Mouse (Mus musculus): ENCODE results near the gene Plch2.

Gene Plch2

GRCm38 (mm10) chr4:154983767-154984166, 72.8 kb downstream of the Plch2 start:
- no peak for DNase-seq

GRCm38 (mm10) chr4:154982247-154983120, 74.1 kb downstream of the Plch2 start:
- no peak for DNase-seq

- peak; percentile 81 for DNase-seq
Measured at GRCm38 (mm10) chr4:154981530-154981929, 75.1 kb downstream of the Plch2 start.

- no peak for DNase-seq
Measured at GRCm38 (mm10) chr4:154981076-154981475, 75.5 kb downstream of the Plch2 start.

DNA sequence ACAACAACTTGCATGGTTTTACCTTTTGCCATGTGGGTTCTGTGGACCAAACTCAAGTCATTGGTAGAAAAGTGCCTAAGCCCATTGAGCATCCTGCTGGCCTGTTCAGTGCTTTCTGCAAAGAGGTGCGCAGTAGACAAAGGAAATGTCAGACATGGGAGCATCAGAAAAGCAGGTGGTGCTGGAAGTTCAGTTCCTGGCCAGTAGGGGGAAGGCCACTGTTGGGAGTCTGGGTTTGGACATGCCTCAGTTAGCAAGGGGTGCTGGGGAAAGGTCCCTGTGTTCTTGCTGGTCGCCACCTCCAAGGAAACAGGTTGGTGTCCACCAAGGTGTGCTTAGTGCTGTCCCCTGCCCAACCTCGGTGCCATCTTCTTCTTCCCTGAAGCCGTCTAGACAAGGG, 76.5 kb downstream of the Plch2 start:
- no peak for DNase-seq

- no peak for DNase-seq
Measured at GRCm38 (mm10) chr4:154974163-154974611, 82.4 kb downstream of the Plch2 start.

- no peak for DNase-seq
Measured at GRCm38 (mm10) chr4:154972546-154972945, 84.0 kb downstream of the Plch2 start.

- peak; percentile 85 for DNase-seq
Measured at GRCm38 (mm10) chr4:154967173-154967572, 89.4 kb downstream of the Plch2 start.

GRCm38 (mm10) chr4:154965856-154966255, 90.7 kb downstream of the Plch2 start:
- no peak for DNase-seq

- DNase-seq: no peak
Measured at GRCm38 (mm10) chr4:154964581-154965235, 91.9 kb downstream of the Plch2 start.

GRCm38 (mm10) chr4:154963901-154964580, 92.5 kb downstream of the Plch2 start, which contains the start of gene Pank4:
TSS of gene Pank4 (plus strand) at chr4:154964123.
- peak; percentile 95 for DNase-seq

- DNase-seq: peak; percentile 70
Measured at GRCm38 (mm10) chr4:154963190-154963836, 93.3 kb downstream of the Plch2 start.

DNA sequence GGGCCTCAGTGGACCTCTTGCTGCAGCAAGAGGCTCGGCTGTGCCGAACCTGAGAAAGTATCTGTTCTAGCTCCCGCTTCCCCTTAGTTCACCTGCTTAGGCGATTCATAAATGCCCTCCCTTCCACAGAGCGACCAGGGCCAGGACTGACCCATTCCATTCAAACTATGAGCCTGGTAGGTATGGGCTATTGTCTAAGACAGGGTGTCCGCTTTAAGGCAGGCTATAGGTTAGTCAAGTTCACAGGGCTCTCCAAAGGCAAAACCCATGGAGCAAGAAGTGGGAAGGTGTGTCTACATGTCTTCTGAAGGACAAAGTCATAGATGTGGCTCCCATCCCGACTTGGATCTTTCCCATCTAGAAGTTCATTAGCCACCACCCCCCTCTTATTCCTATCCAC, 93.9 kb downstream of the Plch2 start:
- peak; percentile 68 for DNase-seq

DNA sequence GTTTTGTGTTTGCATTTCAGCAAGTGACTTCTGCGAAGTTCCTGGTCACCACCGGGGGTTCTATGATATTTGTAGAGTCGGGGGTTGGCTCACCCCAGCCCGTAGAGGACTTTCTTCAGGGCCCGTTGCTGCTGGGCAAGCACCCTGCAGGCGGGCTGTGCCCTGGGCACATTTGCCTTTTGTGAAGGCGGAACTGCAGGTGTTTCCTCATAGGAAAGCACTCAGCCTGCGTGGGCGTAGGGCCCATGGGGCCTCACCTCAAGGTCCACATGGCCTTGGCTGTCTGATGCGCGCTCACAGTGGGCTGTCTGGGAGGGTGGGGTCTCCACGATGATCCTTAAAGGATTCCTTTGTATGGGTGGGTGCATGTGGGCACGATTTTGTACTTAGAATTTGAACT, 94.7 kb downstream of the Plch2 start:
- no peak for DNase-seq

- DNase-seq: no peak
Measured at GRCm38 (mm10) chr4:154961226-154961738, 95.3 kb downstream of the Plch2 start.

DNA sequence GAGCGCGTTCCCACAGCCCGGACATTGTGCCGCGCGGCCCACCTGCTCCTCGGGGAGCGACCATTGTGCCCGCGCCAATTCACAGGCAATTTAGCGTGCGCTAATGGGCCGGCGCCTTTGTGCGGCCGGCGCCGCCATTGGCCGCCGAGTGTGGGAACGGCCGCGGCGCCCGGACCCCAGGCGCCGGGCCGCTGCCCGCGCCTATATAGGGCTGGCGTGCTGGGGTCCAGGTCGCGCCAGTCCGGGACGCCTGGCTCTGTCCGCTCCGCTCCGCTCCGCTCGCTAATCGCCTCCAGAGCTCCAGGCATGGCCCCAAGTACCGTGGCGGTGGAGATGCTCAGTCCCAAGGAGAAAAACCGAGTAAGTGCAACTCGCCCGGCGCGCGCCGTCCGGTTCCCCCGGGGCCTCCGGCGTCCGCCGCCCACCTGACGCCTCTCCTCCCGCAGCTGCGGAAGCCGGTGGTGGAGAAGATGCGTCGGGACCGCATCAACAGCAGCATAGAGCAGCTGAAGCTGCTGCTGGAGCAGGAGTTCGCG, 95.8 kb downstream of the Plch2 start, which contains the start of gene Hes5:
Gene Hes5 (plus strand): TSS at position 234 of the 536 bp plus-strand sequence.
- DNase-seq: no peak

DNA sequence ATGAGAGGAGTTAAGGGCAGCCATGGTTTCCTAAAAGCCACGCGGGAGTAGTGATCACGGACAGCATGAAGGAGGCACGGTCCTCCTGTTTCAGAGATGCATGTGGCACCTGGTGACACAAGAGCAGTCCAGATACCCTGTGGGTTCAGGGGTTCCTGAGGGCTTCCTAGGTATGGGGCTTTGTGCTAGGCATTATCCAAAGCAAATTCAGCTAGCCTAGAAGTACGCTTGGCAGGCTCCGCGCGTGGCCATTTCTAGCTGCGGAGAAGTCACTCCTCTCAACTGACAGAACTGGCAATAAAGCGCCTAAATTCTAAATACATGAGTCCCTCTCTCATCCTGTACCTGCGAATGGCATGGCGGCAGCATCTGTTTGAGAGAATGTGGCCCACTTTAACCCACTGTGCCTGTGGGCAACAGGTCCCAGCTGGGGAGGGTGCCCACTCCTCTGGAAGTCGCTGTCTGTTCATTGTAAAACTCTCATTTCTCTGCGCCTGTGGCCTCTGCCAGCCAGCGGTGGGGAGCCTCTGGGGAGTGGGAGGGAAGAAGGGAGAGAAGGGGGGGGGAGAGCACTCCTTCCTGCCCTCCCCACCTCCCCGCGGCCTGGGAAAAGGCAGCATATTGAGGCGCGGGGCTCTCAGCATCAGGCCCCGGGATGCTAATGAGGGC, 96.4 kb downstream of the Plch2 start:
- DNase-seq: no peak

GRCm38 (mm10) chr4:154958621-154959020, 98.0 kb downstream of the Plch2 start:
- DNase-seq: no peak

GRCm38 (mm10) chr4:154958171-154958570, 98.4 kb downstream of the Plch2 start:
- DNase-seq: peak; percentile 80

DNA sequence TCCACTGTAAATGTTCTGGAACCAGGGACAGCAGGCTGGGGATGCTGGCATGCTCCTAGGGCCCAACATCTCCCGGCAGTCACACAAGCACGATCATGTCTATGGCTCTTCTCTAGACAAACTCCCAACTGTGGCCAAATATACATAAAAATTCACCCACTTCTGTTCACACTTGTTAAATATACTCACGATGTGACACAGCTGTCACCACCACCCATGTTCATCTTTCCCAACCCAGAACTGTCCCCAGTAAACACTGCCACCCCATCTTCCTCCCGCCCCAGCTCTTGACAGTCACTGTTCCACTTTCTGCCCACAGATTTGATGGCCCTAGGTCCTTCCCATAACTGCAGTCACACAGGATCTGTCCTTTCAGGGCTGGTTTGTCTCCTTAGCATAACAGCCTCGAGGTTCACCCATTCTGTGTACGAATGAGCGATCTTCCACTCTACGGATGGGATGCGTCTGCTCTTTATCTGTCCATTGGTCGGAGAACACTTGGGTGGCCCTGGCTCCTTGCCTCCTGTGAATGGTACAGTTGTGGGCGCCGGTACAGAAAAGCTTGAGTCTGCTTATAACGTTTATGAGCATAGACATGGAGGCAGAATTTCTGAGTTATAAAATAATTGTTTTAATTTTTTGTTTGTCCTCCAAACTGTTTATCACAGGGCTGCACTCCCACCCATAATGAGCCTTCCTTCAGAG, 99.1 kb downstream of the Plch2 start:
- no peak for DNase-seq

- DNase-seq: no peak
Measured at GRCm38 (mm10) chr4:154956604-154957003, 100.0 kb downstream of the Plch2 start.
